Mouse (Mus musculus) left cerebral cortex, postnatal 36 days (tissue): ENCODE results near the gene Myadml2. TPM values are rescaled to one million over a fixed set of nuclear protein-coding genes. Genes with fewer than 3 reads are reported as not detected.
"Not testable (repeated sequence)": the region's sequence is repeated elsewhere in the genome, so short reads cannot be mapped to it uniquely, and the experiment has no call there.

ENCODE experiments used
- DNase-seq, 2 experiments: peaks; one replicate each; pipeline ENCODE4 v3.0.0; 2021 to 2022; ENCODE audit warnings: low spot score in 2 of 2, mixed read lengths in 1 of 2
- intact Hi-C: fragments of 180-260 bp; cut with DNase I; formaldehyde crosslinking; loops from one replicate; pipeline ENCODE4 v1.15.1; 2025
- total RNA-seq, 2 experiments: library from RNA; stranded (reverse); gene quantifications; 2 replicates each; pipeline ENCODE4 v1.2.3; 2021

Gene Myadml2
- total RNA-seq = 10 to 100 TPM in 1 of 2 experiments, 1 to 10 TPM in 1; 8.2 to 11.9 TPM

- no peak for DNase-seq
- intact Hi-C loops = no loop called here
These were observed at the start of gene Myadml2 for GRCm38 (mm10) chr11:120648001-120648476. Gene Myadml2 (minus strand): TSS chr11:120648158.

GRCm38 (mm10) chr11:120697741-120698140 is 49.8 kb upstream of the Myadml2 start:
- intact Hi-C loops = no loop called here

GRCm38 (mm10) chr11:120696568-120696967 is 48.6 kb upstream of the Myadml2 start:
- DNase-seq = no peak

More at GRCm38 (mm10) chr11:120697741-120698140, 49.8 kb upstream of the Myadml2 start:
- no peak for DNase-seq

GRCm38 (mm10) chr11:120695641-120696040 is 47.7 kb upstream of the Myadml2 start:
- intact Hi-C loops = no loop called here
- no peak for DNase-seq

More at GRCm38 (mm10) chr11:120696568-120696967, 48.6 kb upstream of the Myadml2 start:
- intact Hi-C loops = no loop called here

- DNase-seq = no peak
- intact Hi-C loops = no loop called here
These were observed 47.2 kb upstream of the Myadml2 start for GRCm38 (mm10) chr11:120695184-120695583.

GRCm38 (mm10) chr11:120693461-120693860 is 45.5 kb upstream of the Myadml2 start:
- intact Hi-C loops = no loop called here
- no peak for DNase-seq

- intact Hi-C loops = no loop called here
These were observed 44.6 kb upstream of the Myadml2 start for GRCm38 (mm10) chr11:120692471-120693011.

GRCm38 (mm10) chr11:120689365-120689764 is 41.4 kb upstream of the Myadml2 start:
- DNase-seq = no peak
- intact Hi-C loops = no loop called here

More at GRCm38 (mm10) chr11:120692471-120693011, 44.6 kb upstream of the Myadml2 start:
- peak in 1 of 2 experiments; percentile 21 for DNase-seq

GRCm38 (mm10) chr11:120686650-120687272 is 38.8 kb upstream of the Myadml2 start:
- no peak for DNase-seq

GRCm38 (mm10) chr11:120684660-120685059 is 36.7 kb upstream of the Myadml2 start:
- intact Hi-C loops = no loop called here
- no peak for DNase-seq

More at GRCm38 (mm10) chr11:120686650-120687272, 38.8 kb upstream of the Myadml2 start:
- intact Hi-C loops = no loop called here

GRCm38 (mm10) chr11:120684086-120684485 is 36.1 kb upstream of the Myadml2 start:
- no peak for DNase-seq
- intact Hi-C loops = no loop called here

- no peak for DNase-seq
- intact Hi-C loops = no loop called here
These were observed 35.6 kb upstream of the Myadml2 start for GRCm38 (mm10) chr11:120683536-120683935.

GRCm38 (mm10) chr11:120682683-120683082 is 34.7 kb upstream of the Myadml2 start:
- intact Hi-C loops = no loop called here
- no peak for DNase-seq

GRCm38 (mm10) chr11:120679909-120680308 is 32.0 kb upstream of the Myadml2 start:
- intact Hi-C loops = no loop called here
- DNase-seq = no peak

- intact Hi-C loops = no loop called here
- DNase-seq = no peak
These were observed 29.0 kb upstream of the Myadml2 start for GRCm38 (mm10) chr11:120676951-120677350.

- intact Hi-C loops = not testable (repeated sequence)
These were observed 27.9 kb upstream of the Myadml2 start for GRCm38 (mm10) chr11:120675875-120676274.

GRCm38 (mm10) chr11:120673594-120674122 is 25.7 kb upstream of the Myadml2 start:
- intact Hi-C loops = loop anchor here (5.0 kb wide), 1 partner anchor 34 kb away; no protein-coding TSS in a partner anchor
- no peak for DNase-seq

More at GRCm38 (mm10) chr11:120675875-120676274, 27.9 kb upstream of the Myadml2 start:
- DNase-seq = not testable (repeated sequence)

- intact Hi-C loops = loop anchor here (5.0 kb wide), 1 partner anchor 34 kb away; no protein-coding TSS in a partner anchor
- peak; percentile 91 to 96 for DNase-seq
These were observed 25.0 kb upstream of the Myadml2 start, which contains the start of gene Aspscr1 for GRCm38 (mm10) chr11:120672687-120673593. Gene Aspscr1 (plus strand): TSS chr11:120672973.

GRCm38 (mm10) chr11:120666617-120667016 is 18.7 kb upstream of the Myadml2 start:
- no peak for DNase-seq
- intact Hi-C loops = no loop called here
